Mouse (Mus musculus) heart, postnatal 0 days (tissue): Measurements from ENCODE around the gene Pdzd8. TPM values are rescaled to one million over a fixed set of nuclear protein-coding genes. Genes with fewer than 3 reads are reported as not detected.

Experiments used
- ATAC-seq: fragments of 200-750 bp; cut with Nextera tagmentation; 2 replicates; pipeline ENCODE4 v1.8.0; 2017; ENCODE audit warnings: low read depth, moderate number of reproducible peaks, moderate library complexity; ENCODE audit not compliant: insufficient read depth
- DNase-seq: peaks from one replicate; pipeline ENCODE4 v3.0.0-alpha.2; 2016; ENCODE audit warnings: low spot score
- H3K27ac ChIP-seq: fragments of 300-500 bp; sonication (generic); 2 replicates; pipeline ENCODE4 v1.5.1; 2014; ENCODE audit warnings: low read depth, mild to moderate bottlenecking
- H3K27me3 ChIP-seq: fragments of 300-500 bp; sonication (generic); 2 replicates; pipeline ENCODE4 v1.6.1; 2014; ENCODE audit warnings: low read length, mixed read lengths; ENCODE audit not compliant: control insufficient read depth, insufficient read depth
- H3K36me3 ChIP-seq: fragments of 300-500 bp; sonication (generic); replicated peaks from 2 replicates; pipeline ENCODE4 v1.6.1; 2014; ENCODE audit warnings: low read length, mixed read lengths; ENCODE audit not compliant: control insufficient read depth, insufficient read depth
- H3K4me1 ChIP-seq: fragments of 300-500 bp; sonication (generic); 2 replicates; pipeline ENCODE4 v1.6.1; 2014; ENCODE audit warnings: antibody characterized with exemption; ENCODE audit not compliant: control insufficient read depth, insufficient read depth
- H3K4me2 ChIP-seq: fragments of 300-500 bp; sonication (generic); 2 replicates; pipeline ENCODE4 v1.6.1; 2014; ENCODE audit warnings: low read depth, mild to moderate bottlenecking, low read length, moderate library complexity
- H3K4me3 ChIP-seq: fragments of 300-500 bp; sonication (generic); 2 replicates; pipeline ENCODE4 v1.5.1; 2014; ENCODE audit warnings: low read depth, low read length
- H3K9ac ChIP-seq: fragments of 300-500 bp; sonication (generic); replicated peaks from 2 replicates; pipeline ENCODE4 v1.6.1; 2014; ENCODE audit warnings: low read depth, low read length, mixed read lengths
- H3K9me3 ChIP-seq: fragments of 300-500 bp; sonication (generic); replicated peaks from 2 replicates; pipeline ENCODE4 v1.6.1; 2016; ENCODE audit warnings: low read length; ENCODE audit not compliant: control insufficient read depth
- CTCF ChIP-seq: IDR thresholded peaks from 2 replicates; pipeline ENCODE4 v1.5.1; 2016; ENCODE audit warnings: antibody characterized with exemption, control low read depth, low read depth
- EP300 ChIP-seq: IDR thresholded peaks from 2 replicates; pipeline ENCODE4 v1.6.1; 2016; ENCODE audit warnings: antibody characterized with exemption, low read depth
- WGBS: fragments of 180-500 bp; shearing (Covaris S2); extraction: QIAGEN DNeasy Blood & Tissue Kit; methylation state at CpG from one replicate; pipeline ENCODE4 v1.1.7; 2014; 5-methylcytosine and 5-hydroxymethylcytosine counted together
- polyA plus RNA-seq: library from polyadenylated mRNA; unstranded; fragments of >200 nt; fragmentation: Nextera tagmentation; extraction: Ambion mirVana; gene quantifications from 2 replicates; pipeline ENCODE4 v1.2.1, GENCODE M21; 2015
- total RNA-seq: library from RNA; depleted of rRNA; stranded (reverse); fragments of >200 nt; gene quantifications from 2 replicates; pipeline ENCODE4 v1.2.3, GENCODE M21; 2014; ENCODE audit warnings: low replicate concordance

The Pdzd8 gene
- total and polyA plus RNA-seq, 2 experiments from 2014 or later: 5.2 to 31.4 TPM

DNA sequence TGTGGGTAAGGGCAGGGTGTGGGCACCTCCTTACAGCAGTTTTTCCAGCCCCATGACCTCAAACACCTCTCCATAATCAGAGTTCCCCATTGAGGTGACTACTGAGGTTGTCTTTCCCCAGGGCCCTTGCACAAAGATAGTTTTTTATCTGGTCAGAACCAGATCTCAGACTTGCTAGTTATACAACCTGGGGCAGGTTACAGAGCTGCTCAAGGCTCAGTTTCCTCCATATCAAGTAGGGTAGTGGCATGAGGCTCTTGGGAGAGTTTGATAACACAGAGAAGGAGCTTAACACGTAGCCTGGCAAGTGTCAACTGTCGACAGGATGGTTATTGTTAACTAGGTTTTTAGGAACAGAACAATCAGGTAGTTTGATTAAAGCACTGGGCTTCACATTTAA lies 9.3 kb upstream of the Pdzd8 start:
- TF ChIP-seq CTCF (no peak), EP300 (no peak)
- ATAC-seq: no peak
- Histone ChIP-seq H3K9ac (no peak overlapping the region), H3K4me3 (no peak overlapping the region), H3K9me3 (no peaks in the 10 kb centered on the region), H3K4me1 (0 out of 2 replicates have a peak, but pooled peaks cover 4% of the 10 kb centered on the region), H3K4me2 (no peak overlapping the region), H3K27me3 (peaks cover 29% of the 10 kb centered on the region; the same call in 1 of the 2 replicates), H3K36me3 (no peaks in the 10 kb centered on the region), H3K27ac (no peak overlapping the region)
- DNase-seq: no peak
- 26% methylated on average over 2 of the region's 2 CpGs for WGBS

DNA sequence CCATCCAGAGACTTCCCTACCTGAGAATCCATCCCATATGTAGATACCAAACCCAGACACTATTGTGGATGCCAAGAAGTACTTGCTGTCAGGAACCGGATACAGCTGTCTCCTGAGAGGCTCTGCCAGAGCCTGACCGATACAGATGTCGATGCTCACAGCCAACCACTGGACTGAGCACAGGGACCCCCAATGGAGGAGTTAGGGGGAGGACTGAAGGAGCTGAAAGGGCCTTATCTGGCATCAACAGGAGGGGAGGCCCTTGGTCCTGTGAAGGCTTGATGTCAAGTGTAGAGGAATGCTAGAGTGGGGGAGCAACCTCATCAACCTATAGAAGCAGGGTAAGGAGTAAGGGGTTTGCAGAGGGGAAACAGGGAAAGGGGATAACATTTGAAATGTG lies 7.2 kb upstream of the Pdzd8 start:
- ATAC-seq (no peak), DNase-seq (no peak)
- Histone ChIP-seq H3K4me3 (no peak overlapping the region), H3K4me2 (no peak overlapping the region), H3K27me3 (peaks cover 27% of the 10 kb centered on the region; the same call in 1 of the 2 replicates), H3K9me3 (no peaks in the 10 kb centered on the region), H3K4me1 (0 out of 2 replicates have a peak, but pooled peaks cover 4% of the 10 kb centered on the region), H3K9ac (no peak overlapping the region), H3K36me3 (no peaks in the 10 kb centered on the region), H3K27ac (no peak overlapping the region)
- TF ChIP-seq CTCF: no peak
- TF ChIP-seq EP300: no peak
- WGBS: 14% methylated on average over 3 of the region's 3 CpGs

DNA sequence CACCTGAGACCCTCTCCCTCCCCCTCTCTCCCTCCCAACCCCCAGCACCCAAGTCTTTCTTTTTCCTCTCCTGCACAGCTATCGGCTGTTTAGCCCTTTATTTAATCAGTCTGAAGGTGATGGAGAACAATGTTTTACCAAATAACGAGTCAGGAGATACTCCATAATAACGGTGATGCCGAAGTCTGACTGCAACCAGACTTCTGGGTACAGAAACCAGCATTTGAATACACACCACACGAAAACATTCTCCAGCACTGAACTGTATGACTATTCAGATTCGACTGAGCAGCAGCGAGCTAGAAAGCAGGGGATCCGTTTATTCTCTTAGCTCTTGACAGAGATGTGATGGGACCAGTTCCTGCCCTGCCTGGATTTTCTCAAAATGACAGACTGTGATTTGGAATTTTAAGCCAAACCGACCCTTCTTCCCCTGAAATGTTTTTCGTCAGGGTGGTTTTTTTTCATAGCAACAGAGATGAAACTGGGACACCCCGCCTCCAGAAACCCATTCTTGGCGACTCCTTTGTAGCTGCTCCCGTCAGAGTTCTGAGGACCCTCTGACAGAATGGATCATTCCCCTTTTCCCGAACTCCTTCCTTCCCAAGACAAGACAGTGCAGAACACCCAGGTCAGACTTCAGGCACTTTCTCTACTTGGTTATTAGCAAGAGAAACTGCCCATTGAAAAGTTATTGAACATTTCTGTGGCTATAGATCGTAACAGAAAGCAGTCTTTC lies 5.7 kb upstream of the Pdzd8 start:
- DNase-seq: no peak
- Histone ChIP-seq H3K27me3 (peaks cover 20% of the 10 kb centered on the region; the same call in 1 of the 2 replicates), H3K9ac (no peak overlapping the region)

DNA sequence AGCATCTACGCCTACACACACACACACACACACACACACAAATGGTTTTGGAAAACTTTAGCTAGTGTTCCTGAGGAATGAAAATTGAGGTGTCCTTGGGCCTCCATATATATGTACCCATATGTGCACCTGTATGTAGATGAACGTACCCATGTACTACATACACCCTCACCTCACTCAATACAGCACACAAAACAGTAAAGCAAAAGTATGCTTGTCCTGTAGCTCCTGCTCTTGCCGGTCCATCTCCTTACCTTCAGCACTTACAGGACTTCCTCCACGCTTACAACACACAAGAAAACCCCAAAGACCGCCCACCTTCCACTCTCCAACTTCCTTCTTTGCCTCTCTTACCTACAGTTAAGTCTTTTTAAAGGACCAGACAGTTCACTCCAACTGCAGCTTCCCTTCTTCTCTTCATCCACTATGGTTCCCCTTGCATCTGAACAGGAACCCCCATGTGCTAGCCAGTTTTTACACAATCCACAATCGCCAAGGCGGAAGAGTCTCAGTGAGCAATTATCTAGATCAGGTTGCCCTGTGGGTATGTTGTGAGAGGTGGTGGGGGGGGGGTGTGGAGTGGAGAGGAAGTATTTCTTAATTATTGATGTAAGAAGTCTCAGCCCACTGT lies 4.8 kb upstream of the Pdzd8 start:
- Histone ChIP-seq H3K4me2 (no peak overlapping the region), H3K27ac (no peak overlapping the region), H3K36me3 (no peaks in the 10 kb centered on the region), H3K4me3 (no peak overlapping the region), H3K27me3 (peaks cover 20% of the 10 kb centered on the region; the same call in 1 of the 2 replicates), H3K4me1 (no peaks in the 10 kb centered on the region), H3K9ac (no peak overlapping the region), H3K9me3 (no peaks in the 10 kb centered on the region)
- TF ChIP-seq EP300: no peak
- TF ChIP-seq CTCF: no peak
- 72% methylated on average over 7 of the region's 7 CpGs for WGBS
- DNase-seq: no peak
- ATAC-seq: no peak

More for the DNA sequence above, 5.7 kb upstream of the Pdzd8 start:
- Histone ChIP-seq H3K4me1 (no peaks in the 10 kb centered on the region), H3K4me3 (no peak overlapping the region), H3K9me3 (no peaks in the 10 kb centered on the region), H3K36me3 (no peaks in the 10 kb centered on the region), H3K4me2 (no peak overlapping the region), H3K27ac (no peak overlapping the region)
- no peak for TF ChIP-seq CTCF
- no peak for TF ChIP-seq EP300
- no peak for ATAC-seq
- 41% methylated on average over 15 of the region's 15 CpGs for WGBS

DNA sequence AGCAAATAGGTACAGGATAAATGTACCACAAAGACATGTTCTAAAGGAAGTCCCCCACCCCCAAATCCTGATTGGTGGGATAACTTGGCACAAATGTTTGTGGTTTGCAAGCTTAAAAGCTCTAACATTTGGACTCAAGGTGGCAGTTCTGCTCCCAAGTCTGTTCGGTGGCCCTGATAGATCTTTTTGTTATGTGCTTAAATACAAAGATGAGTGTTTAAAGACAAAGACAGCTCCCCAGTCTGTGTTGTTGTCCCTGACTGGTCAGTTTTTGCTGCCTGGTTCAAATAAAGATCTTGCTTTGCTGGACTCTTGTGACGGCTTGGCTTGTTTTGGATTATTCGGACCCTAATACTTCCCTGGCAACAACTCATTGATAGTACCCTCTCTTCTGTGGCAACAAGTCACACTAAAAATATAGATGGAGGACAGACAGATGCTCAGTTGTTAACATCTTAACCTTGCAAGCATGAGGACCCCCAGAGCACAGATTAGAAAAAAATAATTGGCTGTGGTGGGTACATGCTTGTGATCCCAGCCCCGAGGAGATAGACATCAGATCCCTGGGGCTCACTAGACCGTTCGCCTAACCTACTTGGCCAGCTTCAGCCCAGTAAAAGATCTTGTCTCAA lies 3.9 kb upstream of the Pdzd8 start:
- Histone ChIP-seq H3K4me1 (no peaks in the 10 kb centered on the region), H3K36me3 (no peaks in the 10 kb centered on the region), H3K27me3 (peaks cover 20% of the 10 kb centered on the region; the same call in 1 of the 2 replicates), H3K4me2 (no peak overlapping the region), H3K9ac (no peak overlapping the region), H3K9me3 (no peaks in the 10 kb centered on the region), H3K4me3 (no peak overlapping the region), H3K27ac (no peak overlapping the region)
- 89% methylated on average over 6 of the region's 6 CpGs for WGBS
- TF ChIP-seq EP300: no peak
- TF ChIP-seq CTCF: no peak
- DNase-seq (no peak), ATAC-seq (no peak)
